Mouse (Mus musculus): ENCODE results near the gene Nrxn1. TPM values are rescaled to one million over a fixed set of nuclear protein-coding genes. Genes with fewer than 3 reads are reported as not detected.

Nrxn1 gene
- polyA plus RNA-seq (2012; rRNA removed): 0.31 and 0.54 TPM in 2 replicates

DNA sequence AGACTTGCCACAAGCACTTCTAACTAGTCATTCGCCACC, at the start of gene Nrxn1:
Nrxn1 (minus strand) TSS at position 30 of the 39 bp plus-strand sequence.
- H3K4me1 ChIP-seq (replicated peaks; ENCODE audit: control insufficient read depth, insufficient read depth, low read length): no peaks in the 10 kb centered on the region
- DNase-seq: no peak
- no peak within 1 kb of the TSS for H3K27ac ChIP-seq (ENCODE audit: control insufficient read depth, insufficient read depth, low read length)
- TF ChIP-seq POLR2A (IDR thresholded peaks at IDR 0.05; ENCODE audit: control insufficient read depth, extremely low read depth, insufficient read depth, low read length, poor library complexity): no peak
- no peak for TF ChIP-seq CTCF (IDR thresholded peaks at IDR 0.05; ENCODE audit: borderline replicate concordance, control insufficient read depth, extremely low read depth, insufficient read depth, low read length, poor library complexity)
- WGBS: 8% methylated on average over 1 of the region's 1 CpGs
- H3K4me3 ChIP-seq (ENCODE audit: control insufficient read depth, insufficient read depth, low read length): no peak within 1 kb of the TSS
- no peaks in the 10 kb centered on the region for H3K27me3 ChIP-seq (ENCODE audit: control insufficient read depth, insufficient read depth, low read length)
- no peaks in the 10 kb centered on the region for H3K36me3 ChIP-seq (ENCODE audit: control insufficient read depth, insufficient read depth, low read length)

DNA sequence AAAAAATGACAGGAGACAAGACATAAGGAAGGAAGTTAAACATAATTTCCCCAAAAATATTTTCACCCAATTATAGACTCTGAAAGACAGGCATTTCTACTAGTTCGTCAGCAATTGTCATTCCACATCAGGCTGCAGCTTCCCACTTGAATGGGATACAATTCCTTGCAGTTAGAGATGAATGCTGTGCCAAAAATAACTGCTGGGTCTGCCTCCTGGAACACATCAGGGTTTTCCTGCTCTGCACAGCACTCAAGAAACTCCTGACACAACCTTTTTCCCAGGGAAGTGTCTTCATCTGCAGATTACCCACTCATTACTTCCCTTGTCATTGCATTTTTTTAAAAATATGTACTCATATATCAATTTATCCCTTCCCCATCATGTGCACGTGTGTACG, 44.0 kb upstream of the Nrxn1 start:
- Histone ChIP-seq H3K4me3 (ENCODE audit: control insufficient read depth, insufficient read depth, low read length) (no peak overlapping the region), H3K36me3 (ENCODE audit: control insufficient read depth, insufficient read depth, low read length) (no peaks in the 10 kb centered on the region), H3K27ac (ENCODE audit: control insufficient read depth, insufficient read depth, low read length) (no peak overlapping the region), H3K4me1 (replicated peaks; ENCODE audit: control insufficient read depth, insufficient read depth, low read length) (no peaks in the 10 kb centered on the region), H3K27me3 (ENCODE audit: control insufficient read depth, insufficient read depth, low read length) (no peaks in the 10 kb centered on the region)
- WGBS: 81% methylated on average over 3 of the region's 3 CpGs
- TF ChIP-seq POLR2A (IDR thresholded peaks at IDR 0.05; ENCODE audit: control insufficient read depth, extremely low read depth, insufficient read depth, low read length, poor library complexity) (no peak), CTCF (IDR thresholded peaks at IDR 0.05; ENCODE audit: borderline replicate concordance, control insufficient read depth, extremely low read depth, insufficient read depth, low read length, poor library complexity) (no peak)
- no peak for DNase-seq

DNA sequence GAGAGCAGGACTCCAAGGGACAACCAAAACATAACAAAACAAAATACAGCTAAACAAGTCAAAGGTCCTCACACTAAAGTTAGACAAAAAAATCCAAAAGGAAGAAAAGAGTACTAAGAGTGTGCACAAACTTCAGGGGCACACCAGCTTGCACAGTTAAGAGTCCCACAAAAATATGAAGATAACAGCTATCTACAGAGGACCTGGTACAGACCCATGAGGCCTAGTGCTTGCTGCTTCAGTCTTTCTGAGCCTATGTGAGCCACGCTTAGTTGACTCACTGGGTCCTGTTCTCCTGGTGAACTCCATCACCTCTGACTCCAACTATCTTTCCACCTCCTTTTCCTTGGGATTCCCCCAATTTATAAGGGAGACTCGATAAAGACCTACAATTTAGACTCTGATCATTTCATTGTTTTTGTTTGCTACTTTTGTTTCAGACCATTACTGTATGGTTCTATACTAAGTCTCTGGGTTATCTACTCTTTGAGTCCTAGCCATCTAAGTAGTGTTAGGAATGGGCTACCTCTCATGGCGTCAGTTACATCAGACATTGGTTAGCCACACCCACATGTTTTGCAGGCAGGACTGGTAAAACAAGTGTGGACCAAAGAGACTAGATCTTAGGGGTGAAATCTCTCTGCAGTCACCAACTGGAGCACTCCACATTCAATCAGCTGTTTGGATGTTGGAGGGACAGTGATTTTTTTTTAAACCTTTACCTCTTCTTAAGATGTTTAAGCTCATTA, 20.2 kb upstream of the Nrxn1 start:
- DNase-seq: no peak
- Histone ChIP-seq H3K4me1 (replicated peaks; ENCODE audit: control insufficient read depth, insufficient read depth, low read length) (no peaks in the 10 kb centered on the region), H3K27ac (ENCODE audit: control insufficient read depth, insufficient read depth, low read length) (no peak overlapping the region), H3K4me3 (ENCODE audit: control insufficient read depth, insufficient read depth, low read length) (no peak overlapping the region), H3K36me3 (ENCODE audit: control insufficient read depth, insufficient read depth, low read length) (no peaks in the 10 kb centered on the region), H3K27me3 (ENCODE audit: control insufficient read depth, insufficient read depth, low read length) (no peaks in the 10 kb centered on the region)
- TF ChIP-seq POLR2A (IDR thresholded peaks at IDR 0.05; ENCODE audit: control insufficient read depth, extremely low read depth, insufficient read depth, low read length, poor library complexity): no peak
- no peak for TF ChIP-seq CTCF (IDR thresholded peaks at IDR 0.05; ENCODE audit: borderline replicate concordance, control insufficient read depth, extremely low read depth, insufficient read depth, low read length, poor library complexity)
- 93% methylated on average over 3 of the region's 3 CpGs for WGBS

- TF ChIP-seq POLR2A (IDR thresholded peaks at IDR 0.05; ENCODE audit: control insufficient read depth, extremely low read depth, insufficient read depth, low read length, poor library complexity) (no peak), CTCF (IDR thresholded peaks at IDR 0.05; ENCODE audit: borderline replicate concordance, control insufficient read depth, extremely low read depth, insufficient read depth, low read length, poor library complexity) (no peak)
- 97% methylated on average over 1 of the region's 1 CpGs for WGBS
- Histone ChIP-seq H3K4me3 (ENCODE audit: control insufficient read depth, insufficient read depth, low read length) (no peak overlapping the region), H3K27ac (ENCODE audit: control insufficient read depth, insufficient read depth, low read length) (no peak overlapping the region), H3K27me3 (ENCODE audit: control insufficient read depth, insufficient read depth, low read length) (no peaks in the 10 kb centered on the region), H3K36me3 (ENCODE audit: control insufficient read depth, insufficient read depth, low read length) (no peaks in the 10 kb centered on the region), H3K4me1 (replicated peaks; ENCODE audit: control insufficient read depth, insufficient read depth, low read length) (no peaks in the 10 kb centered on the region)
- DNase-seq: no peak
These were observed 19.2 kb upstream of the Nrxn1 start for GRCm38 (mm10) chr17:91112085-91112484.

DNA sequence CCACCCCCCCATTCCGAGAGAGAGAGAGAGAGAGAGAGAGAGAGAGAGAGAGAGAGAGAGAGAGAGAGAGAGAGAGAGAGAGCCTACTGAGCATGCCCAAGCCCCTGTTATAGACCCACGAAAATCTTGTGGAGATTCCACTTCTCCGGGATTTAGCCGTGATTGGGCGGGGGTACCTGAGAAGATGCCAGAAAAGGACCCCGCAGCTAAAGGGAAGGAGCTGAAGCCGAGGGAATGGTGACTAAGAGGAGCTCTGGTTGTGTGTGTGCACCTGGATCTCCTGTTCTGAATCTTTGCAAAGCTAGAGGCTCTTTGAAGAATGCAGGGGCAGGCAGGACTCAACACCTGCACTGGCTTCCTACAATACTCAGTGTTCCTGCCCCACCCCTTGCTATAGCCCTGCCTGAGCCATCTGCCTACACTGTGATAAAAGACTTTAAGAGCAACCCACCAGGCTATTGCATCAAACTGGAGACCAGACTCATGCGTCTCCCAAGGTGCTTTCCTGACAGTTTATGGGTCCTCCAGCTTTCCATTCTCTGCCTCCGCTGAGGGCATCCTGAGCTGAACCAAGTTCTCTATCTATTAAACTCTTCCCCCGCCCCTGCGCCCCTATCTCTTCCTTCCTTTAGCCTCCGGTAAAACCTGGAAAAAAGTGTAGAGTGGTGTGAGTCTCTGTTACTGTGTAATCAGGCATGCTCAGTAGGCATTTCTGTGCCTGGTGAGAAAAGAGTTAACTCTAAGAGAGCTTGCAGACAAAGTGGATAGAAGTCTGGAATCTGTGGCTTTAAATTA, 407 bp upstream of the Nrxn1 start:
- H3K4me3 ChIP-seq (ENCODE audit: control insufficient read depth, insufficient read depth, low read length): no peak overlapping the region
- TF ChIP-seq CTCF (IDR thresholded peaks at IDR 0.05; ENCODE audit: borderline replicate concordance, control insufficient read depth, extremely low read depth, insufficient read depth, low read length, poor library complexity): no peak
- TF ChIP-seq POLR2A (IDR thresholded peaks at IDR 0.05; ENCODE audit: control insufficient read depth, extremely low read depth, insufficient read depth, low read length, poor library complexity): no peak
- H3K4me1 ChIP-seq (replicated peaks; ENCODE audit: control insufficient read depth, insufficient read depth, low read length): no peaks in the 10 kb centered on the region
- no peaks in the 10 kb centered on the region for H3K36me3 ChIP-seq (ENCODE audit: control insufficient read depth, insufficient read depth, low read length)
- no peaks in the 10 kb centered on the region for H3K27me3 ChIP-seq (ENCODE audit: control insufficient read depth, insufficient read depth, low read length)
- no peak overlapping the region for H3K27ac ChIP-seq (ENCODE audit: control insufficient read depth, insufficient read depth, low read length)
- no peak for DNase-seq
- WGBS: 40% methylated on average over 12 of the region's 12 CpGs

DNA sequence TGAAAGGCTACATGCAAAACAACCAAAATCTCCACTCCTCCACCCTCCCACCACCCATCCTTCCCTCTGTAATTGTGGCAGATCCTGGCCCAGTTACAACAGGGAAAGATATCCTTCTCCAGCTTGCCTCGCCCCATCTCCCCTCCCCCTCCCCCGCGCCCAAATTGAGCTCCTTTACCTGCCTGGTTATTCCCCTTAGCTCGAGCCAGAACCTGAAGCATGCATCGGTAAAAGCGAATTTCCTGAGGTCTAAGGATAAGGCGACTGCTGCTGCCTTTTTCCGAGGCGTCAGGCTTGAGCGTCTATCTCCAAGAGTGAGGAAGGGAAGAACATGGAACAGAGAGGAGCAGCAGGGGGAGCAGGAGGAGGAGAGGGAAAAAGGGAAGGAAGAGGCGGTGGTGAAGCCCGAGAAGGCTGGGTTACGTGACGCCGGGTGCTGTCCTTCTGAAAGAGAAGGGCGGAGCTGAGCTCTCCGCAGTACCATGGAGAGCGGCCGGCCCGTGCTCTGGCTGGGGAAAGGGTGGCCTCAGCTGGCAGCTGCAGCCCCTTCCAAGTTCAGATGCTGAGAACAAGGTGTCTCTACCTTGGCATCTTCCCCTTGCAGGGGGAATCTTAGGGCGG, 340 bp downstream of the Nrxn1 start:
- H3K27me3 ChIP-seq (ENCODE audit: control insufficient read depth, insufficient read depth, low read length): no peaks in the 10 kb centered on the region
- H3K4me3 ChIP-seq (ENCODE audit: control insufficient read depth, insufficient read depth, low read length): no peak overlapping the region
- TF ChIP-seq POLR2A (IDR thresholded peaks at IDR 0.05; ENCODE audit: control insufficient read depth, extremely low read depth, insufficient read depth, low read length, poor library complexity) (no peak), CTCF (IDR thresholded peaks at IDR 0.05; ENCODE audit: borderline replicate concordance, control insufficient read depth, extremely low read depth, insufficient read depth, low read length, poor library complexity) (no peak)
- H3K27ac ChIP-seq (ENCODE audit: control insufficient read depth, insufficient read depth, low read length): no peak overlapping the region
- no peaks in the 10 kb centered on the region for H3K4me1 ChIP-seq (replicated peaks; ENCODE audit: control insufficient read depth, insufficient read depth, low read length)
- 4% methylated on average over 21 of the region's 21 CpGs for WGBS
- no peaks in the 10 kb centered on the region for H3K36me3 ChIP-seq (ENCODE audit: control insufficient read depth, insufficient read depth, low read length)
- DNase-seq: no peak

All from thymus, adult 2 months (tissue).